Mouse (Mus musculus) brain, embryonic 18.5 days (tissue): ENCODE data around the gene Prss3.
"Not testable (repeated sequence)": the region's sequence is repeated elsewhere in the genome, so short reads cannot be mapped to it uniquely, and the experiment has no call there.

ENCODE experiments used
- DNase-seq: peaks from one replicate; pipeline ENCODE4 v3.0.0-alpha.2; 2012; ENCODE audit warnings: low read depth, low spot score

Gene Prss3

GRCm38 (mm10) chr6:41377578-41377977, at the start of gene Prss3:
Prss3 (minus strand) TSS chr6:41377678.
- not testable (repeated sequence) for DNase-seq

GRCm38 (mm10) chr6:41392056-41392455, 14.6 kb upstream of the Prss3 start, which contains the start of gene Gm5771:
Gm5771 (plus strand) TSS chr6:41392356.
- not testable (repeated sequence) for DNase-seq

GRCm38 (mm10) chr6:41391640-41392039, 14.2 kb upstream of the Prss3 start:
- not testable (repeated sequence) for DNase-seq

- no peak for DNase-seq
Measured at GRCm38 (mm10) chr6:41386781-41387180, 9.3 kb upstream of the Prss3 start.

- not testable (repeated sequence) for DNase-seq
Measured at GRCm38 (mm10) chr6:41373772-41374171, 3.7 kb downstream of the Prss3 start.

GRCm38 (mm10) chr6:41353932-41354331, 23.5 kb downstream of the Prss3 start, which contains the start of gene Try10:
Try10 (plus strand) TSS chr6:41354105.
- DNase-seq = no peak
